Mouse (Mus musculus): ENCODE results near the gene Gm11042.
A peak's percentile ranks its signal among the peaks of the same experiment; 100 is the strongest.

Gm11042 gene

DNA sequence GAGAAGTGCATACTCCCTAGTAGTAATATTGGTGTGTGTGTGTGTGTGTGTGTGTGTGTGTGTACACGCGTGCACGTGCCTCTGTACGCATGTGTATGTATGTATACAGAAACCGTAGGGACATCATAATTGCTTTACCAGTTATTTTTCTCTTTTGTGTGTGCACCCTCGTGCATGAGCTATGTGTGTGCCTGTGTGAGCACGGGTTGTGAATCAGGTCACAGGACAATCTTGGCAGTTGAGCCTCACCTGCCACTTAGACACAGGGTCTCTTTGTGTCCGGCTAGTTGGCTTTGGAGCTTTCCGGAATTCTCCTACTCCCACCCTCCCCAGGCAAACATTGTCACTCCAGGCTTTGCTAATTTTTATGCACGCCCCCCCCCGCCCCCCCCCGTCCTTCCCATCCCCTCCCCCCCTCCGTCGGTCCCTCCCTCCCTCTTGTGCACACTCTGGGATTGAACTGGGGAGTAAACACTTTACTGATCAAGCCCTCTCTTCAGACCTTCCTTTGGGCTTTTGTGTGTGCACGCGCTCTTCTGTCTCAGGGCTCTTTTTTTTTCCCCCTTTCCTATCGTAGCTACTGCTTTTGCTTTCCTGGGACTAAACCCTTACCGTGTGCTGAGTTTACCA is at the start of gene Gm11042:
Gene Gm11042 (minus strand): TSS at position 51 of the 630 bp plus-strand sequence.
- no peak for DNase-seq

GRCm38 (mm10) chr12:74364477-74364876 is 48.3 kb upstream of the Gm11042 start:
- no peak for DNase-seq

GRCm38 (mm10) chr12:74363076-74363475 is 46.9 kb upstream of the Gm11042 start:
- DNase-seq, result no peak

DNA sequence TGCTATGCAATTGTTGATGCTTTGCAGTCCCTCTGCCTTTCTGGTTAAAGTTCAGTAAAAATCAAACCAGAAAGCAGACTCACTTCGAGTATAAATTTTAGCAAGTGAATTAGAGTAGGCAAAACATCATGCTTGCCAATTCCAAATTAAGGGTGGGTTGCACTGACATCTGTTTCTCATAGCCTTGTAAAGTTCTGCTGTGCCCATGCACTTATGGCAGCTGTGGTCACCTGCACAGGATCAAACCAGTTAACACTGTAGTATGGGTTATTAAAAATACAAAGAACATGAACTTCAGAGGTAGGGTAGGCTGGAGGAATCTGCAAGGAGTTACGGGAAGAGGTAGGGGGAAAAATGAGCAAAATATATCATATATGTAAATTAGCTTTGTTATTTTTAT is 46.3 kb upstream of the Gm11042 start:
- no peak for DNase-seq

DNA sequence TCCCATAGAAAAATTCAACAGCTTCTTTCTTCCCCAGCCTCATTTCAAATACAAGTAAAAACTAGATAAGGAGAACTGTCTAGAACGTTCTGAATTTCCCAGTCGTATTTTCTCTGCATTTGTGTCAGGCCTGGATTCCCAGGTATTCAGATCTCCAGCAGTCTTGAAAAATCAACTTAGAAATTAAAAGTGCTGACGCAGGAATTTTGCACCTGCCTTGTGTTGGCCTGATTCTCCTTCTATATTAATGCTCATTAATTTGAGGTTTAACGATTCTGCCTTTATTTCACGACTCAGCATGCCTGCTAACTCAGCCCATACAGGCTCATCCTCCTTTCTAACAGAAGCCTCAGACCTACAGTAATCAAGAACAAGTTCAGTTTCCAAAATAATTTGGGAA is 43.6 kb upstream of the Gm11042 start:
- no peak for DNase-seq

- DNase-seq, result no peak
Observed at GRCm38 (mm10) chr12:74357806-74358205, 41.6 kb upstream of the Gm11042 start.

DNA sequence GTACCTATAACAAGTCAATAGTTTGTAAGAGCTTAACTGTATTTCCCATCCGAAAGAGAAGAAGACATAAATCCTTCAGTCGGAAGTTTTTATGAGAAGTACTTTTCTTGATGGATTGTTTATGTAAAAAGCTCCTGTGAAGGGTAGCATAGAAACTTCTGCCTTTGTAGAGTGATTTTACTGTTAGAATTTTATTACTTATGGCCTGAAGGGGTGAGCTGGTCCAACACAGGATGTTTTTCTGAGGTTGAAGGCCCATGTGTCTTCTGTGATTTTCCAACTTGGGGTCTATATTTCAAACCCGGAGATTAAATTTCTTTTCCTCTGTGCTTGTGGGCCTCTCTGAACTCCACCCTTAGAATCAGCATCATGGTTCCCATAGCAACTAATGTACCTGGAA is 26.5 kb upstream of the Gm11042 start:
- DNase-seq, result no peak

GRCm38 (mm10) chr12:74340070-74340469 is 23.9 kb upstream of the Gm11042 start:
- no peak for DNase-seq

- DNase-seq, result no peak
Observed at GRCm38 (mm10) chr12:74333706-74334105, 17.5 kb upstream of the Gm11042 start.

DNA sequence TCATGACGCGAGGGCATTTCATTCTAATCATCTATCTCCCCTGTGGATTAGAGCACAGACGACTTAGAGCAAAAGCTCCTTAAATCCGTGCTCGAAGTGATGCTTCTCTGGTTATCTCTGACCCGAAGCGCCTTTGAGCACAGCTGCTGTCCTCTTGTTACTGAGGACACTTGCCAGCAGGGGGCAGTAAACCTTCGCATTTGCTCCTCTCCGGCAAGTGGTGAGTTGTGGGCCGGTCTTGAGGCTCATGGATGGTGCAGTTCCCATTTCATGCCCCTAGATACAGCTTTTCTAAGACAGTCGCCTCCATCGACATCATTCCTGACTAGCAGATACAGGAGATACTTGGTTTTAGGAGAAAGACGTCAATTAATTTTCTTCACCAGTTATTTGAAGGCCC is 16.8 kb upstream of the Gm11042 start:
- DNase-seq, result peak in 1 of 2 experiments; percentile 40

- no peak for DNase-seq
Observed at GRCm38 (mm10) chr12:74329759-74330158, 13.6 kb upstream of the Gm11042 start.

DNA sequence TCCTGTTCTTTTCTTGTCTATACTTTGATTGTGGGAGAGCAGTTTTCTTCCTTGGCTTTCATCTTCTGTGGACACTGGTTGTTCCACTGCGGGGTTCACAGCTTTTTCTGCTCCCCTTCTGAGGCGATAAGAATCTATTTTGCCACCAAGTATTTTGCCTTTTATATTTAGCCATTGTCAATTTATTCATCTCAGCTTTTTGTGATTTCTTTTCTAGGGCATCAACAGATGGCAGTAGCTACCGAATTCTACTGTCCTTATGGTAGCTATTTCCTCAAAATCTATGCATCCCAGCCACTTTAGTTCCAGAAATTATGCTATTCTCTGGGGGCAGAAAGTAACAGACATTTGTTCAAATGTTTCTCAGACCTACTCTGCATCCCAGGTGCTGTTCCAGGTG is 10.4 kb upstream of the Gm11042 start:
- DNase-seq, result no peak

GRCm38 (mm10) chr12:74321981-74322380 is 5.8 kb upstream of the Gm11042 start:
- no peak for DNase-seq

DNA sequence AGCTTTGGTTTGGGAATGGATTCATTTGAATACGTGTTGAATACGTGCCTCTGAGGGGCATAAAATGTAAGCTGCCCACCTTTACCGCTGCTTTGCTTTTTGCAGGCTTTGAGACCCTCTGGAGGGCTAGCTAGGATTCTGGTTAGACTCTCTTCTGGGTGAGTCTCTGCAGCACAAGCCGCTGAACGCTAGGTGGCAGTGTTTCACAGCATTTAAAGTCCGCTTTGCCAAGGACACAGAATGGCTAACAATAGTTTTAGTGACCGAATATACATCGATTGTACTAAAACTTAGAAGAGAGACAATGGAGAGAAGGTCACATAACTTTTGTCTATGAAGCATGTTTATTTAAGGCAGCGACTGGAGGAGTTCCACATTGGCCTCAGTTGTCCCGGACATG is 4.1 kb upstream of the Gm11042 start:
- DNase-seq, result peak in 1 of 2 experiments; percentile 44

- peak in 1 of 2 experiments; percentile 22 for DNase-seq
Observed at GRCm38 (mm10) chr12:74316989-74317759, 980 bp upstream of the Gm11042 start.

- no peak for DNase-seq
Observed at GRCm38 (mm10) chr12:74315221-74315620, 973 bp downstream of the Gm11042 start.

DNA sequence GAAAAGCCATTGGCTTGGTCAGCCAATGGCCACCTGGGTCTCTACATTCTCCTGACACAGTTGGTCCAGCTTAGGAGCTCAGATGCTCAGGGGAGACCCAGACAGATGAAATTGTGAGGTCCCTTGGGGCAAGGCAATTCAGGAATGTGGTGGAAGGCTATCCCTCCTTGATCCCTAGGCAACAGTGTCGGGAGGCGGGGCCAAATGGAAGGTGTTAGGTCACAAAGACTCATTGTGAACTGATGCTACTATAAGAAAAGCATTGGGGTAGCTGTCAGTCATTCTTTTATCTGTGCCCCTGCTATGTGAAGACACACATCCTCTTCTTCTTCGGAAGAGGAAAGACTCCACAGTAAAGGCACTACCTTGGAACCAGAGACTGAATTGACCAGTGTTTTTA is 3.6 kb downstream of the Gm11042 start:
- no peak for DNase-seq

GRCm38 (mm10) chr12:74303418-74304294 is 12.5 kb downstream of the Gm11042 start:
- no peak for DNase-seq

GRCm38 (mm10) chr12:74301559-74301958 is 14.6 kb downstream of the Gm11042 start:
- no peak for DNase-seq

GRCm38 (mm10) chr12:74296374-74296773 is 19.8 kb downstream of the Gm11042 start:
- no peak for DNase-seq

DNA sequence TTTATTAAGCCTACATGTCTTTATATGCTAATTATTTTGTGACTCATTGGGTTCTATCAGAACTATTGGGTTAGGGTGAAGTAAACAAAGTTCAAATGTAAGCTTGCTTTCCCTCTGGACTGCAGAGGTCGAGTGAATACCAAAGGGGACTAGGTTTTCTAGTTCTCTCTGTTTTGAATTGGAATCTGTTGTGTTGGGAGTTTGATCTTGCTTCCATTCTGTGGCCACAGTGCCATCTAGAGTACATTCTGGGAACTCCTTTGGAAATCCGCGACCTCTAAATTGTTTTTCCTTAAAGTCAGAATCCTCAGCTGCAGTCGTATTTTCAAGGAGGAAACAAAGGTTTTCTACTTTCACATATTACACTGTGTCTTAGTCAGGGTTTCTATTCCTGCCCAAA is 22.6 kb downstream of the Gm11042 start:
- no peak for DNase-seq

- no peak for DNase-seq
Observed at GRCm38 (mm10) chr12:74290983-74291382, 25.2 kb downstream of the Gm11042 start.

GRCm38 (mm10) chr12:74284685-74285054 is 31.5 kb downstream of the Gm11042 start:
- no peak for DNase-seq
